Mouse (Mus musculus) bone marrow macrophage, adult 2 months (primary cell): Measurements from ENCODE around the gene Hist1h2ac.

Experiments
- CTCF ChIP-seq: IDR thresholded peaks from 2 replicates; pipeline ENCODE4 v1.5.1; 2012; ENCODE audit warnings: low read depth, mild to moderate bottlenecking, low read length, moderate library complexity
- POLR2A ChIP-seq: IDR thresholded peaks from 2 replicates; pipeline ENCODE4 v1.6.1; 2012; ENCODE audit warnings: mild to moderate bottlenecking, low read depth, low read length, borderline replicate concordance

DNA sequence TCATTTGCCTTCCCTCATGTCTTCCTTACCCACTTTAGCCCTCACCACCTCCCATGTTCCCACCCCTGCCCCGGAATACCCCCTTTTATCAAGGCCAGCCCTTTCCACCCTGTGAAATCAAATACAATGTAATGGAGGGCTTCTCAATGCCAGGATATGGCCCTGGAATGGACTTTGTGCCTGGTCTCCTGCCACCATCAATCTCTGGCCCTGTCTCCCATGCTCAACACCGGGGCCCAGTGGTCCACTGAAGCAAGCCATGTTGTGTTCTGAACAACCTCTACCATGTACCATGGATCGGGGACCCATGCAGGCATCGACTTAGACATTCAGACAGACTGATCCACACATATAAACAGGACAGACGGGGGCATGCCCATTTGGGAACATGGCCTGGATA lies 46.0 kb upstream of the Hist1h2ac start:
- TF ChIP-seq CTCF (no peak), POLR2A (no peak)
